8 mouse cellular contexts compared by ENCODE assay signal in genomic region chr7:89168606-89169005, GRCm38 (mm10).
A peak's percentile ranks its signal among the peaks of the same experiment; 100 is the strongest.
DNase-seq lines count a peak whose midpoint lies in the region; ATAC-seq and TF ChIP-seq lines count a peak whose summit lies in the region.

No protein-coding gene starts in this region.

- no peak for ATAC-seq in heart, embryonic 11.5 days (replicated peaks; ENCODE audit: insufficient number of reproducible peaks, low FRiP score, low TSS enrichment)
- ATAC-seq in erythroid progenitor cell, adult 5-6 weeks (replicated peaks; ENCODE audit: low FRiP score, poor library complexity, severe bottlenecking), result 0 out of 2 replicates have a peak, but pooled peaks have one; percentile 46
- ATAC-seq in midbrain, postnatal 0 days (ENCODE audit: low FRiP score), result no peak

- TF ChIP-seq CTCF in bone marrow, adult 2 months (IDR thresholded peaks at IDR 0.05; ENCODE audit: control insufficient read depth, insufficient read depth, low read length), result peak; percentile 80
- peak; percentile 98 for TF ChIP-seq CTCF in midbrain, postnatal 0 days (IDR thresholded peaks at IDR 0.05)

- DNase-seq in heart, adult 18-20 months, result peak; percentile 72 to 88
- DNase-seq in heart, postnatal 4 days, result peak; percentile 86
- DNase-seq in left cerebral cortex, adult 18-20 months (ENCODE audit: low spot score in 2 of 2), result peak; percentile 77
- peak; percentile 82 for DNase-seq in midbrain, postnatal 0 days (ENCODE audit: low spot score)
- DNase-seq in spleen, postnatal 36 days (ENCODE audit: low spot score in 2 of 2), result peak; percentile 67 to 72

- H3K4me2 ChIP-seq in heart, embryonic 11.5 days, result no peak overlapping the region
- no peak overlapping the region for H3K4me2 ChIP-seq in midbrain, postnatal 0 days (ENCODE audit: low read depth, low read length, poor library complexity, severe bottlenecking)

- H3K4me3 ChIP-seq in heart, embryonic 11.5 days (ENCODE audit: low read depth, low read length), result no peak overlapping the region
- no peak overlapping the region for H3K4me3 ChIP-seq in bone marrow, adult 2 months (replicated peaks; ENCODE audit: control insufficient read depth, low read depth, low read length)
- H3K4me3 ChIP-seq in midbrain, postnatal 0 days (ENCODE audit: low read depth, low read length), result no peak overlapping the region

- no peaks in the 10 kb centered on the region for H3K4me1 ChIP-seq in heart, embryonic 11.5 days (ENCODE audit: control insufficient read depth, insufficient read depth, low read length)
- no peaks in the 10 kb centered on the region for H3K4me1 ChIP-seq in bone marrow, adult 2 months (ENCODE audit: control insufficient read depth, insufficient read depth, low read length)
- H3K4me1 ChIP-seq in midbrain, postnatal 0 days (ENCODE audit: insufficient read depth, low read length), result no peaks in the 10 kb centered on the region

- no peak overlapping the region for H3K9ac ChIP-seq in heart, embryonic 11.5 days (ENCODE audit: low read depth, low read length)
- H3K9ac ChIP-seq in midbrain, postnatal 0 days (replicated peaks; ENCODE audit: low read length, poor library complexity, severe bottlenecking), result no peak overlapping the region

- no peak overlapping the region for H3K27ac ChIP-seq in heart, embryonic 11.5 days (ENCODE audit: low read depth, low read length)
- no peak overlapping the region for H3K27ac ChIP-seq in bone marrow, adult 2 months (ENCODE audit: control insufficient read depth, insufficient read depth, low read depth, low read length, poor library complexity)
- H3K27ac ChIP-seq in midbrain, postnatal 0 days (ENCODE audit: low read depth, low read length), result no peak overlapping the region

- H3K27me3 ChIP-seq in heart, embryonic 11.5 days (ENCODE audit: control insufficient read depth, insufficient read depth, low read length), result no peaks in the 10 kb centered on the region
- no peaks in the 10 kb centered on the region for H3K27me3 ChIP-seq in midbrain, postnatal 0 days (ENCODE audit: insufficient read depth, low read length)

- 32% methylated on average over 2 of the region's 2 CpGs for WGBS in heart, embryonic 11.5 days (ENCODE audit: insufficient replicate concordance)
- 19% methylated on average over 2 of the region's 2 CpGs for WGBS in bone marrow, adult 2 months
- WGBS in midbrain, postnatal 0 days, result 23% methylated on average over 2 of the region's 2 CpGs

- TF ChIP-seq POLR2A in bone marrow, adult 2 months (IDR thresholded peaks at IDR 0.05; ENCODE audit: borderline replicate concordance, control insufficient read depth, low read depth, low read length), result no peak

- H3K9me3 ChIP-seq in heart, embryonic 11.5 days (replicated peaks; ENCODE audit: control insufficient read depth, low read length), result no peaks in the 10 kb centered on the region
- H3K9me3 ChIP-seq in midbrain, postnatal 0 days (ENCODE audit: low read length), result no peaks in the 10 kb centered on the region

- no peaks in the 10 kb centered on the region for H3K36me3 ChIP-seq in heart, embryonic 11.5 days (ENCODE audit: control insufficient read depth, insufficient read depth, low read length)
- H3K36me3 ChIP-seq in midbrain, postnatal 0 days (ENCODE audit: insufficient read depth, low read length), result no peaks in the 10 kb centered on the region
